Comparison of ENCODE assay signal across 11 mouse cellular contexts in genomic region chr2:49726672-49727071, GRCm38 (mm10).
DNase-seq lines count a peak whose midpoint lies in the region; ATAC-seq and TF ChIP-seq lines count a peak whose summit lies in the region.
"Had no signal": no experiment of that assay in that cellular context is flagged by ENCODE, and none has a peak within 500 bp of the region (broad histone marks: within the 10 kb centered on the region; RNA-seq: fewer than 3 reads in every experiment).

No protein-coding gene starts in this region.

- H3K36me3 ChIP-seq in kidney, embryonic 15.5 days: no peaks in the 10 kb centered on the region
- no peaks in the 10 kb centered on the region for H3K36me3 ChIP-seq in ES-E14 (ENCODE audit: control insufficient read depth, insufficient read depth, low read length, poor library complexity, severe bottlenecking)
- peaks cover 62% of the 10 kb centered on the region for H3K36me3 ChIP-seq in forebrain, embryonic 12.5 days (replicated peaks)
- H3K36me3 ChIP-seq: stomach, embryonic 15.5 days had no signal

- H3K9ac ChIP-seq in kidney, embryonic 15.5 days: no peak overlapping the region
- 0 out of 2 replicates have a peak overlapping the region, but pooled peaks have one; percentile 1 for H3K9ac ChIP-seq in ES-E14 (ENCODE audit: insufficient read depth, low read depth, low read length, poor library complexity, severe bottlenecking)
- no peak overlapping the region for H3K9ac ChIP-seq in forebrain, embryonic 12.5 days
- H3K9ac ChIP-seq: limb, embryonic 12.5 days; neural tube, embryonic 12.5 days; stomach, embryonic 15.5 days had no signal

- in situ Hi-C loops in ES-E14 (cut with MboI; ENCODE audit: low sequenced_read_pairs in 2 of 2, unreplicated experiment in 2 of 2): loop anchor here in 1 of 2 experiments (25.0 kb wide), 1 partner anchor 814 kb away; no protein-coding TSS in a partner anchor

- no peaks in the 10 kb centered on the region for H3K9me3 ChIP-seq in kidney, embryonic 15.5 days (replicated peaks)
- H3K9me3 ChIP-seq in ES-E14 (ENCODE audit: control insufficient read depth, insufficient read depth, low read depth, low read length): no peaks in the 10 kb centered on the region
- H3K9me3 ChIP-seq in forebrain, embryonic 12.5 days: no peaks in the 10 kb centered on the region
- H3K9me3 ChIP-seq: limb, embryonic 12.5 days; neural tube, embryonic 12.5 days; stomach, embryonic 15.5 days had no signal

- WGBS in kidney, embryonic 15.5 days: 86% methylated on average over 11 of the region's 11 CpGs
- WGBS in forebrain, embryonic 12.5 days: 76% methylated on average over 11 of the region's 11 CpGs

- no peak for DNase-seq in kidney, postnatal 14 days
- DNase-seq in ES-E14 (ENCODE audit: low read depth, low spot score): no peak
- DNase-seq in lung, postnatal 14 days: peak; percentile 7
- DNase-seq in adrenal gland, postnatal 14 days: no peak
- no peak for DNase-seq in retina, postnatal 1 day
- DNase-seq in right cerebral cortex, postnatal 4 days: no peak

- no peaks in the 10 kb centered on the region for H3K27me3 ChIP-seq in kidney, embryonic 15.5 days
- H3K27me3 ChIP-seq in forebrain, embryonic 12.5 days: no peaks in the 10 kb centered on the region
- H3K27me3 ChIP-seq: neural tube, embryonic 12.5 days; stomach, embryonic 15.5 days had no signal

- no peak overlapping the region for H3K4me3 ChIP-seq in kidney, embryonic 15.5 days (replicated peaks)
- no peak overlapping the region for H3K4me3 ChIP-seq in ES-E14 (ENCODE audit: insufficient read depth in 1 of 2, low read depth in 1 of 2, low read length in 2 of 2, poor library complexity in 1 of 2, severe bottlenecking in 1 of 2)
- H3K4me3 ChIP-seq in forebrain, embryonic 12.5 days (replicated peaks): no peak overlapping the region
- H3K4me3 ChIP-seq: limb, embryonic 12.5 days; neural tube, embryonic 12.5 days; stomach, embryonic 15.5 days had no signal

- peaks cover 35% of the 10 kb centered on the region for H3K4me1 ChIP-seq in kidney, embryonic 15.5 days
- peaks cover 0 to 2% of the 10 kb centered on the region in 2 experiments; a peak in 1 of 4 replicates for H3K4me1 ChIP-seq in ES-E14 (ENCODE audit: control insufficient read depth in 2 of 2, insufficient read depth in 2 of 2, low read length in 2 of 2, poor library complexity in 1 of 2)
- peaks cover 23% of the 10 kb centered on the region for H3K4me1 ChIP-seq in forebrain, embryonic 12.5 days

- H3K27ac ChIP-seq in kidney, embryonic 15.5 days: peak overlapping the region; percentile 29; the same call in 1 of the 2 replicates
- H3K27ac ChIP-seq in ES-E14 (ENCODE audit: insufficient read depth, low read depth, low read length, poor library complexity, severe bottlenecking): no peak overlapping the region; the same call in 1 of the 2 replicates
- H3K27ac ChIP-seq in forebrain, embryonic 12.5 days: peak overlapping the region; percentile 66
- H3K27ac ChIP-seq: limb, embryonic 12.5 days; neural tube, embryonic 12.5 days; stomach, embryonic 15.5 days had no signal

- ATAC-seq in kidney, embryonic 15.5 days (replicated peaks; ENCODE audit: low FRiP score): no peak
- 0 out of 2 replicates have a peak, but pooled peaks have one; percentile 27 for ATAC-seq in forebrain, embryonic 12.5 days (ENCODE audit: low FRiP score)

- H3K4me2 ChIP-seq in kidney, embryonic 15.5 days: no peak overlapping the region
- no peak overlapping the region for H3K4me2 ChIP-seq in forebrain, embryonic 12.5 days
- H3K4me2 ChIP-seq: limb, embryonic 12.5 days; neural tube, embryonic 12.5 days had no signal

TF ChIP-seq in ES-E14, 5 proteins besides CTCF, POLR2A, EP300 and RAD21:
- TF ChIP-seq CHD2 (IDR thresholded peaks at IDR 0.05; ENCODE audit: low read depth, low read length) (no peak), HCFC1 (IDR thresholded peaks at IDR 0.05; ENCODE audit: borderline replicate concordance, insufficient read depth, low read length) (no peak), ZNF384 (IDR thresholded peaks at IDR 0.05; ENCODE audit: low read depth, low read length) (no peak), ZC3H11A (IDR thresholded peaks at IDR 0.05; ENCODE audit: borderline replicate concordance, low read depth, low read length) (no peak), MAFK (IDR thresholded peaks at IDR 0.05; ENCODE audit: insufficient read depth, low read depth, low read length) (no peak)
TF ChIP-seq in ES-E14: peak in this region for 0.
